Mouse (Mus musculus) erythroblast, embryonic 14.5 days (primary cell): ENCODE results near the gene Mrvi1.

Source experiments
- GATA1 ChIP-seq: IDR thresholded peaks from 2 replicates; pipeline ENCODE4 v1.6.1; 2012; ENCODE audit warnings: low read length, inconsistent platforms, mixed read lengths
- TAL1 ChIP-seq: IDR thresholded peaks from 3 replicates; pipeline ENCODE4 v1.6.1; 2012; ENCODE audit warnings: low read length, inconsistent platforms, mixed read lengths

- TF ChIP-seq GATA1 (no peak; the same call in 1 of the 2 replicates), TAL1 (no peak)
Observed at GRCm38 (mm10) chr7:110914531-110914930, 67.7 kb downstream of the Mrvi1 start.
